Mouse (Mus musculus) liver, adult (tissue): ENCODE results near the gene Wdr45b.

Source experiments
- GATA4 ChIP-seq: IDR thresholded peaks from 2 replicates; pipeline ENCODE4 v1.6.1; 2014; ENCODE audit warnings: mild to moderate bottlenecking, low read length; ENCODE audit not compliant: insufficient replicate concordance

Gene Wdr45b

DNA sequence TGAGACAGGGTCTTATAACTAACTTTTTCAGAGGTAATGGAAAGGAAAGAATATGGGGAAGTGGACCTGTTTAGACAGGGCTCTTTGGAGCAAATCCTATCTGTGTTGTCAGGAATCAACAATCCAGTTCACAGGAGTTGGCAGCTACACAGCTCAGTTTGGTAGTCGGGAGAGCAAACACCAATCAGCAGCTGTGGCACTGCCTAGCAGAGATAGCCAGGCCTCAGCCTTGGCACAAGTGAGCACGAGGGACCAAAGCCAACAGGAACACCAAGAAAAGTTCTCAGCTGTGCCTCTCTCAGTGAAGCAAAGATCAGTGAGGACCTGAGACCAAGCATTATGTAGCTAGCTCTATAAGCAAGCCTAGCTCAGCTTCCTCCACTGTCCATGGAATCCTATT, 7.2 kb downstream of the Wdr45b start:
- TF ChIP-seq GATA4, result peak; percentile 70; the same call in 1 of the 2 replicates

DNA sequence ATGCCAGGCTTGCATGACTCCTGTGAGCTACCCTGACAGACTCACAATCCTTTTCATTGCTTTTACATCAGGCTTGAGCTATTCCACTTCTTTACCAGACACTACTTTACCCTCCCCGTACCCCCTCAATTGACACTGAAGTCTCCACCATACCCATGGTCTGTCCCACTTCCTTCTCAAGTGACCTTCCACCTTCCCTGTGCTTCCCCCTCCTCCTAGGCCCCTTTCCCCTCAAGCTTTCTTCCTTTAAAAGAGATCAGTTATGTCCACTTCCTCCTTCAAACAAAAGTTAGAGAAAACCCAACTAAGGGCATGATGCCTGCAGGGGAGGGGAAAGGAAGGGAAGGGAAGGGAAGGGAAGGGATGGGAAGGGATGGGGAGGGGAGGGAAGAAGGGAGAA, 14.0 kb downstream of the Wdr45b start:
- no peak for TF ChIP-seq GATA4

DNA sequence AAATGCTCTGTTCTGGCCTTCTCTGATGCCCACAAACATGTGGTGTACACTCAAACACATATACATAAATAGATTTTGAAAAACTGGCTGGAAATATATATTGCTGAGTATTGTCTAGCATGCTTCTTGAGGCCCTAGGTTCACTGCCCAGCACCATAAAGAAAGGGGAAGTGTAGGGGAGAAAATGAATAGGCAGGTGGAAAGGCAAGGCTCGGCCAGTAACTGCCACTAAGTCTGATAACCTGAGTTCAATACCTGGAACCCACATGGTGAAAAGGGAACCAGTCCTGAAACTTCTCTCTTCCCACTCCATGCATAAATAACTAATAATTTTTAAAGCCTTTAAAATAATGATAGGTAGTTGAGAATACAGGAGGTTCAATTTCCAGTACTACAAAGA, 14.6 kb downstream of the Wdr45b start:
- no peak for TF ChIP-seq GATA4

DNA sequence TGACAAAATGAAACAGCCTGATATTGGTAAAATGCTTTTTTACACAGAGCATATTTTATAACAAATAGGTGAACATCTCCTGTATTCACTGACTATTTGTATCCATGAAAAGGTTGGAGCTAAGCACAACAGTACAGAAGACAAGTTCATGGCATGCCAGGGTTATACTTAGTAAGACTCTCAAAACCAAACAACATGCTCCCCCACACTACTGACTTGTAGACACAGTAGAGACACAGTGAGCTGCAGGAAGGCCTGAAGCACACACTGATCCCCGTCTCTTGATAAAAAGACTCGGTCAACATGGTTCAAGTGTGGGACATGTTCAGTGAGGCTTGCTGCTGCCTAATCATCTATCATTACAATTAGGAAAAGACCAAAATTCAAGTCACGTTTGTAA, 22.6 kb downstream of the Wdr45b start:
- TF ChIP-seq GATA4, result no peak

DNA sequence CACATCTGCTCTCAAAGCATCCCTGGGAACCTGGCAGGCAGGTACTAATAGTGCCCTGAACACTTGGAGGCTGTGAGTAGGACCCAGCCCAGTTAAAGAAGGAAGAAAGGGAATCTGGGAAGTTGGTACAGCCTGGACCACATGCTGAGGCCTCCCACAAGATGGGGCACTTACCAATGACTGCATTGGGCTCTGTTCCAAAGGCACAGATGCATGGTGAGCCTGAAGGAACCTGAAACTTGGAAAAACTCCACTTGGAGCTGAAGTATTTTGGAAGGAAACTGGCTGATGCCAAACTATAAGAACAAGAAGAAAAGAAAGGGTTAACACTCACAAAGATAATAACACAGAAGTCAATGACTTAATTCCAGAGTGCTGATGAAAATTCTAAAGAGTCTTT, 25.6 kb downstream of the Wdr45b start:
- TF ChIP-seq GATA4, result no peak

DNA sequence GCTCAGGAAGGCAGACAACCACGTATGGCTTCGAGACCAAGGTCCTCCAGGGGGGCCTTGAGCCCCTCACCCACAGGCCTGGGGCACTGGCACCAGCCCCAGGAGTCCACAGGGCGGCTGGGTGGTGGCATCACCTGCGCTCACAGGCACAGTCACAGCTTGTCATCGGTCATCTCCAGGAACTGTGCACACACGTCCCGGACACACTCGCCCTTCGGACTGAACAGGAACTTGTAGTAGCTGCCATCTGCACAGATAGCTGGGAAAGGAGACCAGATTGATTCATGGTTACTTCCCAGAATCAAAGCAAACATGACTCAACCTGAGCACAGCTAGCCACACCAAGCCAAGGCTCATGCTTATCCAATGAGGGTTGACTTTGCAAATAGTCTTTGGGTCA, 26.0 kb downstream of the Wdr45b start:
- TF ChIP-seq GATA4, result no peak; the same call in 1 of the 2 replicates

DNA sequence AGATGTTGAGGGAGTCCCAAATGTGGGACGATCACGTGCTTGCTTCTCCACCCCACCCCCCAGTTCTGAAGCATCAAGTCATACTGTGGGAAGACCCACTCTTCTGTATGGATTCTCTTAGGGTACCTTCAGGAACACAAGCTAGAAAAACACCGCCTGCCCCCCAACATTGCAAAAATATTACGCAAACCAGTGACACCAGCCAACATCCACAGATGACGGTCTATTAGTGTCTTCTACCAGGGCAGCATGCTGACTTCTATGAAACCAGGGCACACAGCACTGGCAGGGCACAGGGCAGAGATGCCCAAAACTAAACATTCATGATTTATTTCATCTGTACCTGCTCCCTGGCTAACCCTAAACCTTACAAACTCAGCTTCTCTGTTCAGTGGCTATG, 27.6 kb downstream of the Wdr45b start:
- TF ChIP-seq GATA4, result no peak

DNA sequence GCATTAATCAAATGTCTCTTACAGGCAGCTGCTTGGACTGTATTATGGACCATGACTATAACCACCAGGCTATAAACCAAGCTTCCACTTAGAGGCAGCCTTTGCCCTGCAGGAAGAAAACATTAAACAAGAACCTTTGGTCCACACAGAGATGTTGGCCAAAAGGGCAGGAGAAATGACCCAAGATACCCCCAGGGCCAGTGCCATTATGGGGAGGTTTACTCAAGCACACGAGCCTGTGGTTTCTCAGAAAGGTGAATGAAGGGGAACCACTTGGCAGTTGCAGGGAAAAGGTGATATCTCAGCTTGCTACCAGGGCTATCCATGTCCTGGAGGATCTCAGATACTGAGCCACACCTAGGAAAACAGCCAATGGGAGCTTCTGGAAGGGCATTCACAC, 28.2 kb downstream of the Wdr45b start:
- TF ChIP-seq GATA4, result peak; percentile 30; the same call in 1 of the 2 replicates

DNA sequence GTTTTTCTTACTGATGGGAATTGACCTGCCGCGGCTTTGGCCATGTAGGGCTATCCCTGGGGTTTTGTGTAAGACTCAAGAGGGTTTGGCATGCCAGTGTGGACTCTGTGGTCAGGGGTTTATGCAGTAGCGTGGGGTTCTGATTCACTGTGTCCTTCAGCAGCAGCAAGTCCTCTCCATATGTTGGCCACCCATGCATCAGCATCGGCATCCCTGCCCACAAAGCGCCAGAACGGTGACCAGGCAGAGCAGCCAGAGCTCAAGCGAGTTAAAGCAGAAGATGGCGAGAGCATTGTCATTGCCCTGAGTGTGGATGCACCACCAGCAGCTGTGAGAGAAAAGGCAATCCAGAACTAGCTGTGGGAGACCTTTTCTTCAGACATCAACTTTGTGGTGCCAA, 47.6 kb downstream of the Wdr45b start:
- TF ChIP-seq GATA4, result no peak

DNA sequence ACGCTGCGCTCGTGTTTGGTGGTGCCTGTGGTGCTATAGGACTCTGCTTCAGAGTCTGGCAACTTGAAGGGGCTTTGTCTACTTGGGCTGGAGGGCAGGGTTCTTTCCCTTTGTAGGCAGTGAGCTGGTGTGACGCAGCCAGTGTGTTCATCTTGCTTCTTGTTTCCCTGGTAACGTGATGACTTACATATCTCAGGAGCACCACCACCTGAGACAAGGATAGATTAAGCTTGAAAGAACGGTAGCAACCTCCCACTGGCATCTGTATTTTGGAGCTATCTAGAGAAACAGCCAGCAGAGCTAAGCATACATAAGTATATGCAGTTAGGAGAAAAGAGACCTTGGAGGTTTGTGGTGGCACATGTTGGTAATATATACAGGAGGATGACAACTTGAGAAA, 48.9 kb downstream of the Wdr45b start:
- TF ChIP-seq GATA4, result no peak

DNA sequence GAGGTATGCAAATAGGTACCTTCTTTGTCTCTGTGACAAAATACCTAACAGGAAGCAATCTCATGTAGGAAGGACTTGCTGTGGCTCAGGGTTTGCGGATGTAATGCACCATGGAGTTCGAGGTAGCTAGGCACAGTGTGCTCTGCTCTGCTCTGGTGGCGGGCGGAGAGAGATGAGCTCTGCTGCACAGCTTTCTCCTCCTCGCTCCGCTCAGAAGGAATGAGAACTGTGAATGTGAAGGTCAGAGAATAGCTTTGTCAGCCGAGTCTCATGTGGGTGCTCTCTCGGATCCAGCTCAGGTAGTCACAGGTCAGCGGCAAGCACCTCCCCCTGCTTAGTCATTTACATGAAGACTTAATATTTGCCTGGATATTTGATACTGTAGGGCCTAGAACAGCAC, 54.0 kb downstream of the Wdr45b start:
- no peak for TF ChIP-seq GATA4

DNA sequence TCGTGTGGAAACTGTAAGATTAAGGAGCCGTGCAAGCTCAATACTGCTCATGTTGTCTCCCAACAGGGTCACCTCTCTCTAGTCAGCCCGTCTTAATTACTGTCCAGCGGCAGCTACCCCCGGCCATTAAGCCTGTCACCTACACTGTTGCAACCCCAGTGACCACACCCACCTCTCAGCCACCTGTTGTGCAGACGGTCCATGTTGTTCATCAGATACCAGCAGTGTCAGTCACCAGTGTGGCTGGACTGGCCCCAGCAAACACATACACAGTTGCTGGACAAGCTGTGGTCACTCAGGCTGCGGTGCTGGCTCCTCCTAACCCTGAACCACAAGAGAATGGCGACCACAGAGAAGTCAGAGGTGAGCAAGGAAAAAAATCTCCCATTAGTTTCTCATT, 55.8 kb downstream of the Wdr45b start:
- TF ChIP-seq GATA4, result no peak

DNA sequence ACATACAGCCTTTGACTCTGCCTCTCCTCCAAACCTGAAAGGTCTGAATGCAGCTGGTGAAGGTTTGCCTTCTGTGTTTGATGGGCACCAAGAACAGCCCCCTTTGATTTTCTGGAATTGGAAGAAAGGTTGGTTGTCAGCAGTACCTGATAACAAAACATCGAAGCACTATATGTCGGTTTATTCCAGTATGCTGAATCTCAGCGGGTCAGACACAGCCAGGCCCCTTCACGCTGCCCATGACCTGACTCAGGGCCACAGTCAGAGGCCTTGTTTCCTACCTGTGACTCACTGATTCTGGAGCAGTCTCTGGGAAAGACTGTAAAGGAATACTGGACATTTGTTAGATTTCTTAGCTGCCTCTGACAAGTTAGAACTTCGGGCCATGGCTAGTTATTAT, 59.5 kb downstream of the Wdr45b start:
- no peak for TF ChIP-seq GATA4

DNA sequence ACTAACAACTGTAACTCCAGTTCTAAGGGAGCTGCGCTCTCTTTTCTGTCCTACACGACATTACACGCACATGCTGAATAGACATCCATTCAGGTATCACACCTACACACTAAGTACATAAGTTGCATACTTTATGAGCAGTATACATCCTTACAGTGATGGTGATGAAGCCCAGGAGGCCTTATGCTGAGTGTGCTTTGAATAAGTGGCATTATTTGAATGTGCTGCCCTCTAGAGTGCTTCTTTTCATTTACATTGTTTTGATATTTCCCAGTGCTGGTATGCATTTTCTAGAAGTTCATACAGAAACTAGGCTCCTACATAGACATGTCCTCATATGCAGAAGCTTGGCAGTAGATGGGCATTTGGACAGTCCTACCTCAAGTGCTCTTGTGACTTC, 64.4 kb downstream of the Wdr45b start:
- no peak for TF ChIP-seq GATA4

DNA sequence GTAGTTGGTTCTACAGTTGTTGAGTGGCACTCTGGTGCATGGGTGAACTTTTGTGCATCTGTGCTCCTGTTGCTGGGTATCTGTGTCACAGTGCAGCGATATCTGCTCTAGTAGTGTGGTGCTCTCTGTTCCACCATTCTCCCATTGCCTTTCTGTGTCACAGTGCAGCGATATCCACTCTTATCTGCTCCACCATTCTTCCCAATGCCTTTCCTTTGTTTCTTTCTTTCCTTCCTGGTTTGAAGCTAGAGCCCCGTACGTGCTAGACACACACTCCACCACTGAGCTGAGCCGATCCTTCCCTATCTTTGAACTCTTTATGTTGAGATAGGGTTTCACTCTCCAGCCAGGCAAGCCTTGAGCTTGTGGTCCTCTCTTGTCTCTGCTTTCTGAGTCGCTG, 71.3 kb downstream of the Wdr45b start:
- no peak for TF ChIP-seq GATA4

DNA sequence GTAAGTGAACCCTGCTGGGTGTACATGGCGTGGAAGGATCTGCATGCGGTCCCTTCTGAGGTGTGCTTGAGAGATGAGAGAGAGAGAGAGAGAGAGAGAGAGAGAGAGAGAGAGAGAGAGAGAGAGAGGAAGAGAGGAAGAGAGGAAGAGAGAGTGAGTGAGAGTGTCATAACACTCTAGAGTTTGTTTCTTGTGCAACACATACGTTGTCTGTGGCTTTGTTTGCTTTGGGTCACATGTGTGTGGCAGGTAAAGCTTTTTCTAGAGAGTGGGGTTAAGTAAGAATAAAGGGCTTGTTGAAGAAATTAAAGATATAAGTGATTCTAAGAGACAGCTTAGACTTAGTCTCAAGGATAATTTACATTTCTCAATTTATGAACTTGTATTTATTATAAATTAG, 76.2 kb downstream of the Wdr45b start:
- TF ChIP-seq GATA4, result no peak

DNA sequence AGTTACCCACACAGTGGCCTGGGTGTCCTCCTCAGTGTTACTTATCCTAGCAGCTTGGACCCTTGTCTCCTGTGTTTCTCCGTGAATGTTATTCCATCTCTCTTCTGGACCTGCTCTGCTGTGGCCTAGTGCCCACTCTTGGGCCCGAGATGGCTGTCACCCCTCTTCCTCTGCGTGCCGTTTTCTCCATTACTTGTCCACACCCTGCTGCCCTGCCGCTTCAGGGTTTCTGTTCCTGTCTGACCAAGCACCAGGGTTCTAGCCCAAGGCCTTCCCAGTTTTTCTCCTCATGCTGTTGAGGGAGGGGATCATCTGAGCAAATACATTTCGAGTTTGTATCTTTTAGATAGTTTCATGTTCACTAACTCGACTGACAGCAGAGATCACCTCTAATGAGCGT, 76.7 kb downstream of the Wdr45b start:
- TF ChIP-seq GATA4, result no peak
